Mouse (Mus musculus): ENCODE measurements at regions not wholly inside any gene's neighbourhood (a gene's known extent, or its start where the extent isn't known, plus 50 kb on each side); places are given as distances from the start of the nearest gene placed in this dataset.
A peak's percentile ranks its signal among the peaks of the same experiment; 100 is the strongest.
"Not testable (repeated sequence)": the region's sequence is repeated elsewhere in the genome, so short reads cannot be mapped to it uniquely, and the experiment has no call there.

- ATAC-seq (ENCODE audit: low TSS enrichment) = no peak
Measured at GRCm38 (mm10) chr16:55168433-55168832, 129.4 kb downstream of the Zpld1 start.

- no peak for ATAC-seq (ENCODE audit: low TSS enrichment)
Measured at GRCm38 (mm10) chr16:55166181-55166848, 131.5 kb downstream of the Zpld1 start.

- ATAC-seq (ENCODE audit: low TSS enrichment) = no peak
Measured at GRCm38 (mm10) chr16:55162926-55163325, 134.9 kb downstream of the Zpld1 start.

DNA sequence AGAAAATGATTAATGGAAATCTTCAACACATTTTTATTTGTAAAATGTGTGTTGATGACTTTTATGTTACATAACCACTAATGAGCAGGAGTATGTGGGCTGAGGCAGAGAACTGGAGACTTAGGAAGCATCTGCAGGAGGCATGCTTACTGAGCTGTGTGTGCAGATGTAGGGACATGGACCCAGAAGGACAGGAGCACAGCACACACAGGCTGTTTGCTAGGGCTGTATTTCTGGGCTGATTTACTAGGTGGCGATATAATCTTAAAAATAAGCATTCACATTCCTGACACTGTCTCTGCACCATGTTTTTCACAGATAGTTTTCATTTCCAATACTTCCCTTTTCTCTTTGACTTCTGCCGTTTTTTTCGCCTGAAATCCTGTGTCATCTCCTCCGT lies 146.1 kb downstream of the Zpld1 start:
- peak; percentile 98 for ATAC-seq (ENCODE audit: low TSS enrichment)

DNA sequence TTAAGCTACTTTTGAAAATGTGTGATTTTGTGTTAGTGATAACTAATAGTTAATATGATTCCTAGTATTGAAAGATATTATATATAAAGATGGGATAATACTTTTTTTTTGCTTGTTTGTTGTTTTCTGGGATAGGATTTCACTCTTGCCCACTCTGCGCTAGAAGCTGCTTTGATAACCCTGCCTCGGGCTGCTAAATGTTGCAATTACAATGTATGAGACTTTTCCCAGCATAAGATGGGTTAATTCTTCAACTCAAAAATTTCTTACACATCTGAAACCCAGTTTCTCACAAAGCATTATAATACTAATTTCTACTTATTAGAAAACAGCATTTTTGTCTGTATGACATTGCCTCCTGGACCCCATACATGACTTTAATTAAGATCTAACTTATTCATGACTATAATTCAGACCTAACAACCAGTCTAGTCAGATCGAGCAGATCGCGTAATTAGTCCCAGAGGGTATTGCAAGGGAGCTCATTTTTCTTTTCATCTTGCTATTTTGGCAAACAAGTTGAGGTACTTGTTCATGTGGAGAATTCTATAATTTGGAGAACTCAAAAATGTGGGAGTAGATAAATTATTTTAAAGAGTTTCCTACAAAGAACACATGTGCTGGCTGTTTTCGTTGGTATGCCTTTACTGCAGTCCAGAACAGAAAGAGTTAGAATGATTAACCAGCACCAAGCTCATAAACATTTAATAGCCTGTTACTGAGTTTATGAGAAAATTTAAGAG lies 155.2 kb downstream of the Zpld1 start:
- no peak for ATAC-seq (ENCODE audit: low TSS enrichment)

GRCm38 (mm10) chr16:55134961-55135360 lies 162.8 kb downstream of the Zpld1 start:
- no peak for ATAC-seq (ENCODE audit: low TSS enrichment)

- no peak for ATAC-seq (ENCODE audit: low TSS enrichment)
Measured at GRCm38 (mm10) chr16:55097651-55098050, 200.1 kb downstream of the Zpld1 start.

GRCm38 (mm10) chr16:55087461-55087860 lies 210.3 kb downstream of the Zpld1 start:
- no peak for ATAC-seq (ENCODE audit: low TSS enrichment)

DNA sequence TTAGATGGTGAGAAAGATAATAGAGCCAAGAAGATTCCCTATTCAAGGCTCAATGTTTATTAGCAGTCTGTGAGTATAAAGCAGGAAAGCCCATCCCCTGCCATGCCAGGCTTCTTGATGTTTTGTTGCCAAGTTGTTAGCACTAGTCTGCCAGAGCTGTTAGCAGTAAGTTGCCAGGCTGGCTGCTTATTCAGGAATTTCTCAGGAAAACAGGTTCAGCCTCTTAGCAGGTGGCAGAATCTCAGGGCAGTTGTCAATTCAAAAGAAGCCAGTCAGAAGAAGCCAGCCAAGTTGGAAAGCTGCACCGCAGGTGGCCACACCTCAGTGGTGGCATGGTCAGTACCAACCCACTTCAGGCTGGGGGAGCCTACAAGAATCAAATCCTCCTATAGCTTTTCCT lies 221.6 kb downstream of the Zpld1 start:
- no peak for ATAC-seq (ENCODE audit: low TSS enrichment)

- peak; percentile 52 for ATAC-seq (ENCODE audit: low TSS enrichment)
Measured at GRCm38 (mm10) chr16:55039777-55040176, 258.0 kb downstream of the Zpld1 start.

- ATAC-seq (ENCODE audit: low TSS enrichment) = peak; percentile 96
Measured at GRCm38 (mm10) chr16:55001661-55002289, 296.0 kb downstream of the Zpld1 start.

DNA sequence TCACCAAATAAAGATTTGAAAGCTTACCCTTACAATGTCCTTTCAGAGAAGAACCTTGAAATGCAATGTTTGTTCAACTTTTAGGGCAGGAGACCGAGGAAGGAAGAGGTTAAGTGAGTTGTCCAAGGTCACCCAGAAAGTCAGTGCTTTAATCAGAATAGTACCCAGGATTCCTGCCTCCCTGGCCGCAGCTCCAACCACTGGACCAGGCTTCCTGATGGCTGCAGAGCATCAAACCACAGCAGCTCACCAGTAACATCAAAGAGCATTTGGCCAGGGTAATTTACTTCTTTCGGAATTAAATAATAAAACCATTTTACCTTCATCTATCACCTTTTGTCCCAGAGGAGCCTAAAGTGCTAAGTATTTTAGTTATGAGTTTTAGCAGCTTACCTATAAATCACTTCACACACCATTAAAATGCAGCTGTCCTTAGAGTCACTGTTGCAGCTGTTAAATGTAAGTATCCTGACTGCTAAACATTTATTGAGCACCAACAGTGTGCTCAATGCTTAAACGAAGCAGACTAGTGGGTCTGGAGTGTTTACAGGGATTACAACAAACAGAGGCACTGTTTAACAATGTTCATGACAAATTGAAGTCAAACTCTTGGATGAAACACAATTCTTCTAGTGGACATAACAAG lies 306.1 kb downstream of the Zpld1 start:
- ATAC-seq (ENCODE audit: low TSS enrichment) = no peak

- ATAC-seq (ENCODE audit: low TSS enrichment) = peak; percentile 96
Measured at GRCm38 (mm10) chr16:54983759-54984218, 314.0 kb downstream of the Zpld1 start.

GRCm38 (mm10) chr16:54970356-54970755 lies 327.4 kb downstream of the Zpld1 start:
- ATAC-seq (ENCODE audit: low TSS enrichment) = peak; percentile 96

DNA sequence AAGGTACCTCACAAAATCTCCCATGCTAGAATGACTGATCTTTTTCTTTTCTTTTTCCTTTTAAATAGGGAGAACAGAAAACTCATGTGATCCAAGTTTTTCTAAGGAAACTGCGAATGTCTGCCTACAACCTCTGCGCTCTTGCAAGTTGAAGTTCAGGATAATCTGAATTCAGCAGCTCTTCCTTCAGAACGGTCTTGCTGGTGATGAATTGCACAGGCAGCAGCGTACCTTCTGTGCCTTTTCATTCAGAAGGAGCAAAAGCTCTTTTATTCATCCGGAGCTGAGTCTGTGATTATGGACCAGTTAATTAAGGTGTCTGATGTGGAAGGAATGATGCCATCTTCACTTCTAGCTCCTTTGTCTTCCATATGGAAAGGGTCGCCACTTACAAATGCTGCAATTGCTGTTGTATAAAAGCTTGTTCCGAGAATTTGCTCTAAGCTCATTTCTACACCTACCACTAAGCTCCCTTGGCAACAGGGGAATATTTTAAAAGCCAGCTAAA lies 353.9 kb downstream of the Zpld1 start:
- ATAC-seq (ENCODE audit: low TSS enrichment) = peak; percentile 93

GRCm38 (mm10) chr16:54928259-54928658 lies 369.5 kb downstream of the Zpld1 start:
- peak; percentile 59 for ATAC-seq (ENCODE audit: low TSS enrichment)

DNA sequence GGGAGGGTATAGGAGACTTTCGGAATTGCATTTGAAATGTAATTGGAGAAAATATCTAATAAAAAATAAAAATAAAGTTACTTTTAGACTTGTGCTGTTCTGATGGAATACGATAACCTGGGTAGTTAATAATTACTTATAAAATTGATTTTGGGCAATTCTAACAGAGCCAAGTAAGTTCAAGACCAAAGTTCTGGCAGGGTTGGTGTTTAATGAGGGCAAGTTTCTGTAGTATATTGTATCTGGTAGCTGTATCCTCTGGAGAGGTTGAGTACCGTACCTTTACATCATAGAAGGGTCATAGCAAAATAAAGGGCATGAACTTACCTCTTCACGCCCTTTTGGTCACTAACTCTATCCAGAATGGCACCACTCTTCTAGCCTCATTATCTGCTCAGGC lies 394.9 kb downstream of the Zpld1 start:
- ATAC-seq (ENCODE audit: low TSS enrichment) = no peak

DNA sequence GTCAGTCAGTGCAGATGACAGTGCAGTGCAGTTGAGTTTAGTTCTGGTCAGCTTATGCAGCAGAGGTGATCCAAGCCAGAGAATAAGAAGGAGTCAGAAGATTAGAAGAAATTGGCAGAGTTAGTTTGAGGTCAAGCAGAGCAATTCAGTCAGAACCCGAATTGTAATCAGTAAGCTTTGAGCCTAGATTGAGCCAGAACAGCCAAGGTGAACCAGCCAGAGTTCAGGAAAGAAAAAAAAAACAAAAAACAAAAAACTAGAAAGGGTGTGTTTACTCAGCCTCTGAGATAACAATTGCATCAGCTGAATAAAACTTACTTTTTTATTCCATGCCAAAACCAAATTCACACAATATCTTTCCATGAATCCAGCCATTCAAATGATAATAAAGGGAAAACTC lies 396.3 kb downstream of the Zpld1 start:
- no peak for ATAC-seq (ENCODE audit: low TSS enrichment)

DNA sequence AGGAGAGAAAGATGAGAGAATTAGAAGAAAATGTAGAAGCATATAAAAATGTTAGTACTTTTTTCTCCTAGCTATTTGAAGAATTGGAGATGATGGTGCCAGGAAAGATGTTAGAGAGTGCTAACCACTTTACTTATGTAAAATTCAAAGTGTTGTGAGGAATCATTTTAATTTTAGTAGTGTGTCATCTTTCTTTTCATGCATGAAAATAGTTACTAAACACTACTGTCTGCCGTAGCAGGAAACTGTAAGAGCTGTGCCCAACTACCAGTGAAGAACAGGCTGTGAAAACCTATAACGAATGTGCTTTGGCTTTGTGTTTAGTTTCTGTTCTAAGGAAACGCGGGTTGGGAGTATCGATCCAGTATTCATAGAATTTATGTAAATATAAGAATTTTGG lies 403.1 kb downstream of the Zpld1 start:
- ATAC-seq (ENCODE audit: low TSS enrichment) = peak; percentile 99

DNA sequence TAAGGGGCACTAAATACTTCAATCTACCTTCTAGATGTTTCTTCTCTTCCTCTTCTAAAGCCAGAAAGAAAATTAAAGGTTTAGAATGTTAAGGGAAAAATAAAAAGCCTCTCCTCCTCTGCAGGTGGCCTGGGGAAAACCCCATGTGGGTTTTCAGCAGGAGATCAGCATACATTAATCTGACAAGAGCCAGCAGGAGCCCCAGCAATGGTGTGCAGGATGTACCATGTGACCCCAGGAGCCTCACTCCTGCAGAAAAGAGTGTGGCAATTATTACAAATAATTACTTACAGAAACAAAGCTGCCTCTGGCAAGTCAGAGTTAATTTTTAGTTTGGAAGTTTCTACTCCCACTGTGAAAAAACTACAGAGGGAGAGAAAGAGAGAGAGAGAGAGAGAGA lies 440.4 kb downstream of the Zpld1 start:
- ATAC-seq (ENCODE audit: low TSS enrichment) = no peak

DNA sequence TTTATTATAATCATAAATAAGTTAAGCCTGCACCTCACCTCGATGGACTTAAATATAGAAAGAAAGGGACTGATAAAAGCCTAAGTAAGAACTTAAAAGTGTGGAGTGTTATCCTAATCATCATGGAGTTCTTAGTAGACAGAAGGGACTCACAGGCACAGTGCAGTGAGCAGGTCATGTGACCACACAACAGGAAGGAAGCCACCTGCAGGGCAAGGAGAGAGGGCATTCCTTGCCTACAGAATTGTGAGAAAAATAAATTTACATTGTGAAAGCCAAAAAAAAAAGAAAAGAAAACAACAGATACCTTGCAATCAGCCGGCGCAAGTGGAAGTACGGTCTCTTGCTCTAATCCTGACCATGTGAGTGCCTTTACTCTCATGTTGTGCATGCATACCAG lies 454.8 kb downstream of the Zpld1 start:
- ATAC-seq (ENCODE audit: low TSS enrichment) = not testable (repeated sequence)
